Mouse (Mus musculus) ES-Bruce4 (cell line): ENCODE measurements at regions not wholly inside any gene's neighbourhood (a gene's known extent, or its start where the extent isn't known, plus 50 kb on each side); places are given as distances from the start of the nearest gene placed in this dataset.

Experiments
- CTCF ChIP-seq: IDR thresholded peaks from one replicate; pipeline ENCODE4 v1.8.1; 2011; ENCODE audit warnings: low read depth, low read length
- POLR2A ChIP-seq: IDR thresholded peaks from one replicate; pipeline ENCODE4 v1.8.1; 2011; ENCODE audit warnings: low read length; ENCODE audit not compliant: insufficient read depth

DNA sequence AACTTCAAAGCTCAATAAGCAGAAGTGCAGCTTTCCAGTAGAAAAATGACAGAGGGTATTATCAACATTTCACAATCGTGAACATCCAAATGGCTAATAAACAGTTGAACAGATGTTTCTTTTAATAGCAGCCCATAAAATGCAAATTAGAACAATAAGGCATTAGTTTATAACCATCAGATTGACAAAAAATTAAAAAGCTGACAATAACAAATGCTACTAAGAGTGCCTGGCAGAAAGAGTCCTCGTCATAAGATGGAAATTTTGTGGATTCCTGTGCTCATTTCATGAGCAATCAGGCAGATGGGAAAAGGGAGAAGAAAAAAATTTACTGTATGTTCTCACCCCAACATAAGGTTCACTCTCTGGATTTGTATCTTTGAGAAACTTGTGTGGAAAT, 1248.6 kb downstream of the Dnajb9 start:
- no peak for TF ChIP-seq CTCF
- no peak for TF ChIP-seq POLR2A
